Mouse (Mus musculus) B cell, adult 67 days (primary cell): ENCODE results near the gene Olfr1120. TPM values are rescaled to one million over a fixed set of nuclear protein-coding genes. Genes with fewer than 3 reads are reported as not detected.

Experiments
- total RNA-seq, 2 experiments: library from RNA; stranded (reverse); gene quantifications; 4 replicates each; pipeline ENCODE4 v1.2.4; 2023

Olfr1120 gene
- not detected for total RNA-seq

DNA sequence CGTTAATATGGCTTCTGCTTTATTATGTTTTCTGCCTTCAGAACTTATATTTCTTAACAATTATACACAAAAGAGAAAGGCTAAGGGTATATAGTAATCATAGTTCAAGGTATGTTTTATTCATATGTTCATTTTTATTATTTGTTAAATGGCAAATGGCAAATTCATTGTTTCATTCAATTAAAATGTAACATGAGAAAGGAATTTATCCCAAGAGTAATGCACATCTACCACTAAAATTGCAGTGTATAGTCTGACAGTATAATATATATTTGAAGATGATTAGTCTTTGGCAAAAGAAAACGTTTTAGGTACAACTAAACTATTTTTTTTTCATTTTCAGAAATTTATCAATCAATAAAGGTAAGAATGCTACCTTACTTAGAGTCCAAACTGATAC is at the start of gene Olfr1120:
Gene Olfr1120, plus strand, starts transcription at position 301 of the 400 bp plus-strand sequence.

DNA sequence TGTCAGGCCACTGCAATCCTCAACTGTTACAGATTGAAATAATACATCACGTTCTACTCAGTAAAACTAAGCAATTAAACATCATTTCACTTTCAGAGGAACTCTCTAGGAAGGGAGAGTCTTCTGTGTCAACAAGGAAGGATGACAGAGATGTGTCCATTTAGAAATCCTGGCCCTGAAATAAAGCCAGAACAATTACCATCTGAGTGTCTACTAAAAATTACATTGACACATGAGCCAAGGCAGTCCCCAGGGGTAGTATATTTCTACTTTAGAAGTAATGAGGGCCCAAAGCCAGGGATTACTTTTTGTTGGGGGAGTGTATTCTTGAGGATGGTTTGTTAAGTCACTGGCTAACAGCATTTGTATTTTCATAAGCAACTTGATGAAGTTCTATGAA is 47.3 kb upstream of the Olfr1120 start, which contains the start of gene Olfr1118:
Gene Olfr1118, plus strand, starts transcription at position 301 of the 400 bp plus-strand sequence.

GRCm38 (mm10) chr2:87369595-87369994 is 15.0 kb downstream of the Olfr1120 start, which contains the start of gene Olfr1121:
Gene Olfr1121 (plus strand): TSS chr2:87369895.

DNA sequence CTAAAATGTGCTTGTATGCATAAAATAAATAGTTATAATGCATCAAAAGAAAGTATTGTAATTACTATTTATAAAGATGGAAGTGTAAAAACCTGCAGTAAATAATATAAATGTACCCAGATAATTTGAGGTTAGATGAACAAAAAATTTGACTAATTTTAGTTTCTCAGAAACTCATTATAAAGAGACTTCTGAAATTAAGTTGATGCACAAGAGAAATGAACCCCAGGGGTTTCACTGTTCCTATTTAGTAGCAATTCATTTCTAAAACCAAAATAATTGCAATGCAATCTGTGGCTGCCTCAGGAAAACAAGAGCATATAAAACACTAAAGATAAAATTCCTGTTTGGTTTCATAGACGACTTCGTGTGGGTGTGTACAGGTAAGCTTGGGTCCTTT is 30.9 kb downstream of the Olfr1120 start, which contains the start of gene Olfr1122:
Gene Olfr1122, plus strand, starts transcription at position 301 of the 400 bp plus-strand sequence.

Other genes starting within 250 kb of the Olfr1120 start
- gene Olfr259, start 240.2 kb upstream of the Olfr1120 start, total RNA-seq, result not detected
- gene Olfr1110, start 214.5 kb upstream of the Olfr1120 start, total RNA-seq, result not detected
- not detected for gene Olfr1111, start 202.2 kb upstream of the Olfr1120 start, total RNA-seq
- gene Olfr1112, start 167.0 kb upstream of the Olfr1120 start, total RNA-seq, result not detected
- not detected for gene Olfr1113, start 145.8 kb upstream of the Olfr1120 start, total RNA-seq
- not detected for gene Olfr1115, start 106.8 kb upstream of the Olfr1120 start, total RNA-seq
- not detected for gene Olfr1116, start 87.3 kb upstream of the Olfr1120 start, total RNA-seq
- gene Olfr1118, start 47.2 kb upstream of the Olfr1120 start, total RNA-seq, result not detected
- gene Olfr1121, start 15.1 kb downstream of the Olfr1120 start, total RNA-seq, result not detected
- gene Olfr1122, start 31.0 kb downstream of the Olfr1120 start, total RNA-seq, result not detected
- gene Olfr1123, start 61.8 kb downstream of the Olfr1120 start, total RNA-seq, result not detected
- not detected for gene Olfr1124, start 75.5 kb downstream of the Olfr1120 start, total RNA-seq
- not detected for gene Olfr1126, start 99.1 kb downstream of the Olfr1120 start, total RNA-seq
- not detected for gene Pramel7, start 142.3 kb downstream of the Olfr1120 start, total RNA-seq
- not detected for gene Pramel6, start 151.8 kb downstream of the Olfr1120 start, total RNA-seq
- gene Olfr153, start 177.0 kb downstream of the Olfr1120 start, total RNA-seq, result not detected
- gene Olfr1128, start 190.7 kb downstream of the Olfr1120 start, total RNA-seq, result not detected
- not detected for gene Olfr1129, start 219.1 kb downstream of the Olfr1120 start, total RNA-seq